Mouse (Mus musculus) T-cell, adult 2 months (primary cell): ENCODE results near the gene Cdkl5.

Experiments used
- DNase-seq: peaks from one replicate; pipeline ENCODE4 v3.0.0; 2022; ENCODE audit warnings: low spot score

The Cdkl5 gene

GRCm38 (mm10) chrX:160735650-160736049 lies 258.9 kb downstream of the Cdkl5 start, which contains the start of gene Ppef1:
Ppef1 (minus strand) TSS chrX:160735765.
- no peak for DNase-seq
